Mouse (Mus musculus) left cerebral cortex, postnatal 14 days (tissue): ENCODE data around the gene Sfxn2. TPM values are rescaled to one million over a fixed set of nuclear protein-coding genes. Genes with fewer than 3 reads are reported as not detected.

ENCODE experiments used
- DNase-seq, 2 experiments: peaks; one replicate each; pipeline ENCODE4 v3.0.0; 2021 to 2022; ENCODE audit warnings: low spot score in 2 of 2, mixed read lengths in 1 of 2
- intact Hi-C: fragments of 180-260 bp; cut with DNase I; formaldehyde crosslinking; loops from one replicate; pipeline ENCODE4 v1.15.1; 2025
- long read RNA-seq, 2 experiments: library from polyadenylated mRNA; stranded (forward); transcript quantifications; one replicate each; pipeline ENCODE4 v2.0.0; 2021
- total RNA-seq, 2 experiments: library from RNA; stranded (reverse); gene quantifications; 2 replicates each; pipeline ENCODE4 v1.2.3; 2021

The Sfxn2 gene
- total RNA-seq, result 1 to 10 TPM; 4.1 to 6.0 TPM
- long read RNA-seq, experiment 1, partial matches to known transcripts, result 0 of 1 reads
- long read RNA-seq, experiment 1, other reads (novel, unspliced or antisense), result 0 of 1 reads
- long read RNA-seq, experiment 2, partial matches to known transcripts, result 0 of 1 reads
- long read RNA-seq, experiment 2, other reads (novel, unspliced or antisense), result 1 of 1 reads

GRCm38 (mm10) chr19:46572951-46573937, at the start of gene Sfxn2, which contains the start of gene Arl3:
Sfxn2 (plus strand) TSS chr19:46573365.
Arl3 (minus strand) TSS chr19:46573198.
- intact Hi-C loops, result loop anchor here (2.0 kb wide), 1 partner anchor 70 kb away; no protein-coding TSS in a partner anchor
- DNase-seq, result peak; percentile 95 to 96

- peak; percentile 71 to 90 for DNase-seq
- intact Hi-C loops, result loop anchor here (2.0 kb wide), 1 partner anchor 21 kb away; no protein-coding TSS in a partner anchor
Measured at GRCm38 (mm10) chr19:46523480-46524151, 49.5 kb upstream of the Sfxn2 start.

GRCm38 (mm10) chr19:46524152-46524544, 49.0 kb upstream of the Sfxn2 start:
- DNase-seq, result no peak
- intact Hi-C loops, result loop anchor here (2.0 kb wide), 1 partner anchor 21 kb away; no protein-coding TSS in a partner anchor

- no peak for DNase-seq
- intact Hi-C loops, result loop anchor here (2.0 kb wide), 1 partner anchor 22 kb away; no protein-coding TSS in a partner anchor
Measured at GRCm38 (mm10) chr19:46524601-46525321, 48.4 kb upstream of the Sfxn2 start.

GRCm38 (mm10) chr19:46525691-46526631, 47.2 kb upstream of the Sfxn2 start:
- DNase-seq, result no peak
- intact Hi-C loops, result loop anchor here (2.0 kb wide), 1 partner anchor 23 kb away; no protein-coding TSS in a partner anchor

GRCm38 (mm10) chr19:46527632-46528528, 45.3 kb upstream of the Sfxn2 start:
- no peak for DNase-seq
- intact Hi-C loops, result no loop called here

- intact Hi-C loops, result no loop called here
- no peak for DNase-seq
Measured at GRCm38 (mm10) chr19:46528529-46529213, 44.5 kb upstream of the Sfxn2 start.

GRCm38 (mm10) chr19:46529601-46530448, 43.3 kb upstream of the Sfxn2 start:
- no peak for DNase-seq
- intact Hi-C loops, result no loop called here

GRCm38 (mm10) chr19:46530449-46530990, 42.6 kb upstream of the Sfxn2 start:
- intact Hi-C loops, result no loop called here
- no peak for DNase-seq

- intact Hi-C loops, result no loop called here
- DNase-seq, result peak in 1 of 2 experiments; percentile 56
Measured at GRCm38 (mm10) chr19:46531071-46532030, 41.8 kb upstream of the Sfxn2 start.

- intact Hi-C loops, result no loop called here
- no peak for DNase-seq
Measured at GRCm38 (mm10) chr19:46532031-46532688, 41.0 kb upstream of the Sfxn2 start.

GRCm38 (mm10) chr19:46533066-46533465, 40.1 kb upstream of the Sfxn2 start:
- intact Hi-C loops, result no loop called here
- DNase-seq, result no peak

- no peak for DNase-seq
- intact Hi-C loops, result no loop called here
Measured at GRCm38 (mm10) chr19:46533525-46533924, 39.6 kb upstream of the Sfxn2 start.
